Mouse (Mus musculus) frontal cortex, postnatal 14 days (tissue): ENCODE measurements around the gene Fam160a1.

ENCODE experiments used
- DNase-seq, 2 experiments: peaks; one replicate each; pipeline ENCODE4 v3.0.0; 2022; ENCODE audit warnings: low spot score in 2 of 2

Gene Fam160a1

GRCm38 (mm10) chr3:85817191-85817590 lies at the start of gene Fam160a1:
Fam160a1 (minus strand) TSS chr3:85817291.
- no peak for DNase-seq

GRCm38 (mm10) chr3:85863996-85864395 lies 46.9 kb upstream of the Fam160a1 start:
- no peak for DNase-seq

- no peak for DNase-seq
These were observed 45.8 kb upstream of the Fam160a1 start for GRCm38 (mm10) chr3:85862886-85863285.

- no peak for DNase-seq
These were observed 43.9 kb upstream of the Fam160a1 start for GRCm38 (mm10) chr3:85860996-85861395.

GRCm38 (mm10) chr3:85859311-85859710 lies 42.2 kb upstream of the Fam160a1 start:
- DNase-seq = no peak

GRCm38 (mm10) chr3:85858140-85859135 lies 41.3 kb upstream of the Fam160a1 start:
- DNase-seq = no peak

- no peak for DNase-seq
These were observed 40.0 kb upstream of the Fam160a1 start for GRCm38 (mm10) chr3:85857083-85857482.

- DNase-seq = no peak
These were observed 38.9 kb upstream of the Fam160a1 start for GRCm38 (mm10) chr3:85855947-85856346.

GRCm38 (mm10) chr3:85855043-85855442 lies 38.0 kb upstream of the Fam160a1 start:
- no peak for DNase-seq

- no peak for DNase-seq
These were observed 37.1 kb upstream of the Fam160a1 start for GRCm38 (mm10) chr3:85854143-85854542.

- no peak for DNase-seq
These were observed 36.6 kb upstream of the Fam160a1 start for GRCm38 (mm10) chr3:85853715-85854114.

GRCm38 (mm10) chr3:85850079-85850478 lies 33.0 kb upstream of the Fam160a1 start:
- DNase-seq = no peak

- DNase-seq = no peak
These were observed 29.2 kb upstream of the Fam160a1 start for GRCm38 (mm10) chr3:85846316-85846715.

GRCm38 (mm10) chr3:85845341-85845740 lies 28.2 kb upstream of the Fam160a1 start:
- no peak for DNase-seq

- no peak for DNase-seq
These were observed 25.8 kb upstream of the Fam160a1 start for GRCm38 (mm10) chr3:85842881-85843218.

GRCm38 (mm10) chr3:85842177-85842880 lies 25.2 kb upstream of the Fam160a1 start:
- DNase-seq = no peak

- DNase-seq = no peak
These were observed 24.5 kb upstream of the Fam160a1 start for GRCm38 (mm10) chr3:85841454-85842176.

- DNase-seq = no peak
These were observed 16.5 kb upstream of the Fam160a1 start for GRCm38 (mm10) chr3:85833627-85834026.

GRCm38 (mm10) chr3:85832490-85833155 lies 15.5 kb upstream of the Fam160a1 start:
- DNase-seq = no peak

- no peak for DNase-seq
These were observed 14.7 kb upstream of the Fam160a1 start for GRCm38 (mm10) chr3:85831785-85832184.

GRCm38 (mm10) chr3:85829047-85829446 lies 12.0 kb upstream of the Fam160a1 start:
- DNase-seq = no peak

GRCm38 (mm10) chr3:85827815-85828214 lies 10.7 kb upstream of the Fam160a1 start:
- DNase-seq = no peak
